Mouse (Mus musculus) myocyte (in vitro differentiated cells): Measurements from ENCODE around the gene Bmp8b.

Experiments
- E2F4 ChIP-seq: IDR thresholded peaks from one replicate; pipeline ENCODE4 v1.6.1; 2011; ENCODE audit warnings: mild to moderate bottlenecking, control low read depth, moderate library complexity; ENCODE audit not compliant: insufficient read depth
- MAX ChIP-seq: IDR thresholded peaks from one replicate; pipeline ENCODE4 v1.6.1; 2011; ENCODE audit warnings: low read depth, mild to moderate bottlenecking, control low read depth
- MYOD1 ChIP-seq, 3 experiments: IDR thresholded peaks; one replicate each; pipeline ENCODE4 v1.6.1; 2011; ENCODE audit warnings: control low read depth in 2 of 3, low read depth in 2 of 3, mild to moderate bottlenecking in 2 of 3, moderate library complexity in 1 of 3; ENCODE audit not compliant: insufficient read length in 2 of 3, control insufficient read depth in 1 of 3
- MYOG ChIP-seq, 3 experiments: IDR thresholded peaks; one replicate each; pipeline ENCODE4 v1.6.1; 2011; ENCODE audit warnings: control low read depth in 2 of 3, low read depth in 2 of 3, mild to moderate bottlenecking in 2 of 3; ENCODE audit not compliant: insufficient read length in 2 of 3, control insufficient read depth in 1 of 3, insufficient read depth in 1 of 3
- POLR2A ChIP-seq: IDR thresholded peaks from one replicate; pipeline ENCODE4 v1.6.1; 2011; ENCODE audit warnings: low read depth, mild to moderate bottlenecking, control low read depth, moderate library complexity; ENCODE audit not compliant: insufficient read length
- POLR2AphosphoS2 ChIP-seq: IDR thresholded peaks from one replicate; pipeline ENCODE4 v1.6.1; 2011; ENCODE audit warnings: low read depth, control low read depth; ENCODE audit not compliant: insufficient read length
- REST ChIP-seq: IDR thresholded peaks from one replicate; pipeline ENCODE4 v1.6.1; 2011; ENCODE audit warnings: mild to moderate bottlenecking, control low read depth, moderate library complexity; ENCODE audit not compliant: insufficient read depth, insufficient read length
- SRF ChIP-seq: IDR thresholded peaks from one replicate; pipeline ENCODE4 v1.6.1; 2011; ENCODE audit warnings: low read depth; ENCODE audit not compliant: control insufficient read depth, insufficient read length
- TCF3 ChIP-seq: IDR thresholded peaks from one replicate; pipeline ENCODE4 v1.6.1; 2011; ENCODE audit warnings: low read depth, control low read depth; ENCODE audit not compliant: insufficient read length
- USF1 ChIP-seq: IDR thresholded peaks from one replicate; pipeline ENCODE4 v1.6.1; 2011; ENCODE audit warnings: low read depth, mild to moderate bottlenecking, control low read depth, moderate library complexity

- TF ChIP-seq POLR2A = no peak
- no peak for TF ChIP-seq TCF3
- TF ChIP-seq SRF = no peak
- TF ChIP-seq MAX = no peak
- TF ChIP-seq USF1 = no peak
- TF ChIP-seq MYOG (IDR thresholded peaks at IDR 0.05; ENCODE audit: control insufficient read depth in 1 of 3, insufficient read depth in 1 of 3, insufficient read length in 2 of 3, low read depth in 2 of 3) = no peak
- no peak for TF ChIP-seq E2F4
- TF ChIP-seq POLR2AphosphoS2 = no peak
- no peak for TF ChIP-seq REST
- TF ChIP-seq MYOD1 (IDR thresholded peaks at IDR 0.05; ENCODE audit: control insufficient read depth in 1 of 3, insufficient read length in 2 of 3, low read depth in 2 of 3) = no peak
Observed at GRCm38 (mm10) chr4:123116011-123116410, 11.0 kb downstream of the Bmp8b start, which contains the start of gene Oxct2b.
